In genomic region chr1:41002006-41002405, GRCm38 (mm10) we compare ENCODE assay signal across 15 mouse cellular contexts.
A peak's percentile ranks its signal among the peaks of the same experiment; 100 is the strongest.
DNase-seq lines count a peak whose midpoint lies in the region; ATAC-seq and TF ChIP-seq lines count a peak whose summit lies in the region.
"Had no signal": no experiment of that assay in that cellular context is flagged by ENCODE, and none has a peak within 500 bp of the region (broad histone marks: within the 10 kb centered on the region; RNA-seq: fewer than 3 reads in every experiment).

No protein-coding gene starts in this region.

- no peak for ATAC-seq in embryonic facial prominence, embryonic 11.5 days (replicated peaks; ENCODE audit: insufficient number of reproducible peaks, low FRiP score, low TSS enrichment, low read depth)
- ATAC-seq in forebrain, embryonic 14.5 days: peak; percentile 55; the same call in 1 of the 2 replicates
- ATAC-seq: intestine, postnatal 0 days had no signal

- H3K79me2 ChIP-seq in heart, adult 2 months (replicated peaks; ENCODE audit: control insufficient read depth, insufficient read depth, low read length): no peaks in the 10 kb centered on the region

- intact Hi-C loops in heart, adult 2 months (cut with DNase I): no loop called here

- 50% methylated on average over 9 of the region's 9 CpGs for WGBS in embryonic facial prominence, embryonic 11.5 days
- 58% methylated on average over 9 of the region's 9 CpGs for WGBS in forebrain, embryonic 14.5 days
- 69% methylated on average over 9 of the region's 9 CpGs for WGBS in heart, adult 2 months

- no peak for TF ChIP-seq EP300 in heart, adult 2 months (IDR thresholded peaks at IDR 0.05; ENCODE audit: insufficient read depth, low read depth, low read length)

- H3K36me3 ChIP-seq in embryonic facial prominence, embryonic 11.5 days (replicated peaks; ENCODE audit: control insufficient read depth, insufficient read depth, low read depth, low read length): no peaks in the 10 kb centered on the region
- no peaks in the 10 kb centered on the region for H3K36me3 ChIP-seq in forebrain, embryonic 14.5 days (ENCODE audit: control insufficient read depth, insufficient read depth, low read length)
- H3K36me3 ChIP-seq in heart, adult 2 months (ENCODE audit: control insufficient read depth, insufficient read depth, low read length): no peaks in the 10 kb centered on the region
- H3K36me3 ChIP-seq: limb, embryonic 12.5 days; liver, embryonic 13.5 days; midbrain, embryonic 12.5 days had no signal

- no peak overlapping the region for H3K4me2 ChIP-seq in embryonic facial prominence, embryonic 11.5 days (ENCODE audit: low read depth, low read length)
- H3K4me2 ChIP-seq in forebrain, embryonic 14.5 days (ENCODE audit: low read length): no peak overlapping the region
- H3K4me2 ChIP-seq: limb, embryonic 12.5 days; liver, embryonic 13.5 days; lung, embryonic 14.5 days; midbrain, embryonic 12.5 days had no signal

- H3K27ac ChIP-seq in layer of hippocampus, adult 2 months: 0 out of 2 replicates have a peak overlapping the region, but pooled peaks have one; percentile 33
- no peak overlapping the region for H3K27ac ChIP-seq in embryonic facial prominence, embryonic 11.5 days (replicated peaks; ENCODE audit: low read depth, low read length)
- H3K27ac ChIP-seq in forebrain, embryonic 14.5 days (ENCODE audit: low read depth, low read length): no peak overlapping the region
- no peak overlapping the region for H3K27ac ChIP-seq in heart, adult 2 months
- H3K27ac ChIP-seq: gastrocnemius, adult 2 months; limb, embryonic 12.5 days; liver, embryonic 13.5 days; midbrain, embryonic 12.5 days; stomach, postnatal 0 days had no signal

- H3K27me3 ChIP-seq in embryonic facial prominence, embryonic 11.5 days (ENCODE audit: control insufficient read depth, insufficient read depth, low read length): no peaks in the 10 kb centered on the region
- no peaks in the 10 kb centered on the region for H3K27me3 ChIP-seq in forebrain, embryonic 14.5 days (replicated peaks; ENCODE audit: control insufficient read depth, insufficient read depth, low read length)
- H3K27me3 ChIP-seq in heart, adult 2 months (ENCODE audit: control insufficient read depth, insufficient read depth, low read length): no peaks in the 10 kb centered on the region
- H3K27me3 ChIP-seq: limb, embryonic 12.5 days; liver, embryonic 13.5 days; midbrain, embryonic 12.5 days had no signal

- DNase-seq in layer of hippocampus, adult 2 months (ENCODE audit: low spot score in 2 of 2): peak in 1 of 2 experiments; percentile 7
- DNase-seq in layer of hippocampus, postnatal 25 days (ENCODE audit: extremely low spot score in 1 of 2, low spot score in 1 of 2): no peak
- DNase-seq in embryonic facial prominence, embryonic 11.5 days (ENCODE audit: low spot score): peak; percentile 33
- peak; percentile 46 for DNase-seq in forebrain, embryonic 14.5 days (ENCODE audit: low spot score)
- DNase-seq in retina, embryonic 14.5 days (ENCODE audit: low spot score): peak; percentile 4
- DNase-seq in adrenal gland, adult 2 months: no peak
- DNase-seq in heart, adult 2 months: no peak
- DNase-seq: cerebellum, adult 9-11 months; gastrocnemius, adult 2 months; liver, embryonic 13.5 days had no signal

- no peak for TF ChIP-seq CTCF in layer of hippocampus, adult 2 months (conservative IDR thresholded peaks at IDR 0.05)
- no peak for TF ChIP-seq CTCF in heart, adult 2 months (IDR thresholded peaks at IDR 0.05)

- no peaks in the 10 kb centered on the region for H3K9me3 ChIP-seq in embryonic facial prominence, embryonic 11.5 days (replicated peaks; ENCODE audit: control insufficient read depth, low read length)
- H3K9me3 ChIP-seq in forebrain, embryonic 14.5 days (replicated peaks; ENCODE audit: control insufficient read depth, low read length): no peaks in the 10 kb centered on the region
- H3K9me3 ChIP-seq: limb, embryonic 12.5 days; liver, embryonic 13.5 days; midbrain, embryonic 12.5 days had no signal

- no peak overlapping the region for H3K4me3 ChIP-seq in layer of hippocampus, adult 2 months
- H3K4me3 ChIP-seq in embryonic facial prominence, embryonic 11.5 days (ENCODE audit: low read depth, low read length): no peak overlapping the region
- H3K4me3 ChIP-seq in forebrain, embryonic 14.5 days (ENCODE audit: low read depth, low read length): no peak overlapping the region
- no peak overlapping the region for H3K4me3 ChIP-seq in heart, adult 2 months
- H3K4me3 ChIP-seq: gastrocnemius, adult 2 months; limb, embryonic 12.5 days; liver, embryonic 13.5 days; midbrain, embryonic 12.5 days had no signal

- no peaks in the 10 kb centered on the region for H3K4me1 ChIP-seq in embryonic facial prominence, embryonic 11.5 days (ENCODE audit: control insufficient read depth, insufficient read depth, low read length)
- H3K4me1 ChIP-seq in forebrain, embryonic 14.5 days (ENCODE audit: control insufficient read depth, insufficient read depth, low read length): 0 out of 2 replicates have a peak, but pooled peaks cover 3% of the 10 kb centered on the region
- no peaks in the 10 kb centered on the region for H3K4me1 ChIP-seq in heart, adult 2 months (ENCODE audit: control insufficient read depth, insufficient read depth, low read length)
- H3K4me1 ChIP-seq: liver, embryonic 13.5 days; midbrain, embryonic 12.5 days had no signal

- no peak overlapping the region for H3K9ac ChIP-seq in embryonic facial prominence, embryonic 11.5 days (replicated peaks; ENCODE audit: low read length)
- H3K9ac ChIP-seq in forebrain, embryonic 14.5 days (ENCODE audit: low read length): no peak overlapping the region; the same call in 1 of the 2 replicates
- H3K9ac ChIP-seq in heart, adult 2 months (ENCODE audit: low read depth, low read length): no peak overlapping the region
- H3K9ac ChIP-seq: limb, embryonic 12.5 days; liver, embryonic 13.5 days; lung, embryonic 14.5 days; midbrain, embryonic 12.5 days had no signal

- TF ChIP-seq POLR2A in heart, adult 2 months (IDR thresholded peaks at IDR 0.05; ENCODE audit: insufficient read depth, low read depth, low read length): no peak

Comparison
In these comparisons a context has a peak if more than half of its experiments do, and no peak if none do; other contexts are left out.
1. DNase-seq: peak in embryonic facial prominence, embryonic 11.5 days (single experiment), forebrain, embryonic 14.5 days (single experiment) and retina, embryonic 14.5 days (single experiment); none in layer of hippocampus, postnatal 25 days (0 of 2), adrenal gland, adult 2 months (single experiment) and heart, adult 2 months (0 of 2).